Mouse (Mus musculus) limb, embryonic 11.5 days (tissue): ENCODE data around the gene Sar1b. TPM values are rescaled to one million over a fixed set of nuclear protein-coding genes. Genes with fewer than 3 reads are reported as not detected.
A peak's percentile ranks its signal among the peaks of the same experiment; 100 is the strongest.
"Not testable (repeated sequence)": the region's sequence is repeated elsewhere in the genome, so short reads cannot be mapped to it uniquely, and the experiment has no call there.

Experiments used
- ATAC-seq: fragments of 200-750 bp; cut with Nextera tagmentation; 2 replicates; pipeline ENCODE4 v1.8.0; 2017; ENCODE audit warnings: low read depth; ENCODE audit not compliant: insufficient number of reproducible peaks, low FRiP score, low TSS enrichment
- DNase-seq: peaks from one replicate; pipeline ENCODE4 v3.0.0-alpha.2; 2015; ENCODE audit warnings: low spot score
- H3K27ac ChIP-seq: fragments of 300-500 bp; sonication (generic); replicated peaks from 2 replicates; pipeline ENCODE4 v1.5.1; 2014; ENCODE audit warnings: low read depth, mild to moderate bottlenecking, low read length
- H3K27me3 ChIP-seq: fragments of 300-500 bp; sonication (generic); 2 replicates; pipeline ENCODE4 v1.6.1; 2014; ENCODE audit warnings: mild to moderate bottlenecking, low read length, mixed read lengths; ENCODE audit not compliant: control insufficient read depth, insufficient read depth
- H3K36me3 ChIP-seq: fragments of 300-500 bp; sonication (generic); 2 replicates; pipeline ENCODE4 v1.6.1; 2014; ENCODE audit warnings: mild to moderate bottlenecking, low read length, moderate library complexity, mixed read lengths; ENCODE audit not compliant: control insufficient read depth, insufficient read depth
- H3K4me1 ChIP-seq: fragments of 300-500 bp; sonication (generic); 2 replicates; pipeline ENCODE4 v1.6.1; 2014; ENCODE audit warnings: low read length, mixed read lengths; ENCODE audit not compliant: control insufficient read depth, insufficient read depth
- H3K4me2 ChIP-seq: fragments of 300-500 bp; sonication (generic); 2 replicates; pipeline ENCODE4 v1.6.1; 2014; ENCODE audit warnings: low read depth, mild to moderate bottlenecking, moderate library complexity; ENCODE audit not compliant: severe bottlenecking
- H3K4me3 ChIP-seq: fragments of 300-500 bp; sonication (generic); 2 replicates; pipeline ENCODE4 v1.5.1; 2014; ENCODE audit warnings: low read depth, low read length
- H3K9ac ChIP-seq: fragments of 300-500 bp; sonication (generic); 2 replicates; pipeline ENCODE4 v1.6.1; 2014; ENCODE audit warnings: mild to moderate bottlenecking, low read length
- H3K9me3 ChIP-seq: fragments of 300-500 bp; sonication (generic); 2 replicates; pipeline ENCODE4 v1.6.1; 2016; ENCODE audit warnings: low read length; ENCODE audit not compliant: control insufficient read depth
- WGBS: fragments of 180-500 bp; shearing (Covaris S2); extraction: QIAGEN DNeasy Blood & Tissue Kit; methylation state at CpG from one replicate; pipeline ENCODE4 v1.1.7; 2014; 5-methylcytosine and 5-hydroxymethylcytosine counted together
- polyA plus RNA-seq: library from polyadenylated mRNA; unstranded; fragments of >200 nt; fragmentation: Nextera tagmentation; extraction: Ambion mirVana; gene quantifications from 2 replicates; pipeline ENCODE4 v1.2.1, GENCODE M21; 2014

Sar1b gene
- polyA plus RNA-seq, 1 experiment from 2014 or later: 89.5 TPM

GRCm38 (mm10) chr11:51785926-51786325 is 22.4 kb downstream of the Sar1b start:
- peaks cover 11% of the 10 kb centered on the region; the same call in 1 of the 2 replicates for H3K36me3 ChIP-seq
- H3K9me3 ChIP-seq: no peaks in the 10 kb centered on the region
- H3K4me1 ChIP-seq: no peaks in the 10 kb centered on the region
- 91% methylated on average over 6 of the region's 6 CpGs for WGBS
- peak; percentile 67 for DNase-seq
- H3K27me3 ChIP-seq: no peaks in the 10 kb centered on the region
- H3K4me3 ChIP-seq: no peak overlapping the region
- no peak for ATAC-seq
- H3K9ac ChIP-seq: no peak overlapping the region
- H3K4me2 ChIP-seq: no peak overlapping the region
- H3K27ac ChIP-seq: no peak overlapping the region

GRCm38 (mm10) chr11:51789735-51790134 is 26.2 kb downstream of the Sar1b start:
- H3K36me3 ChIP-seq: peaks cover 11% of the 10 kb centered on the region; the same call in 1 of the 2 replicates
- H3K27ac ChIP-seq, H3K9ac ChIP-seq, H3K27me3 ChIP-seq, H3K4me2 ChIP-seq, H3K4me1 ChIP-seq, DNase-seq, ATAC-seq, H3K4me3 ChIP-seq, H3K9me3 ChIP-seq: not testable (repeated sequence)
- WGBS: 87% methylated on average over 4 of the region's 4 CpGs

- no peak overlapping the region for H3K4me3 ChIP-seq
- no peaks in the 10 kb centered on the region for H3K4me1 ChIP-seq
- H3K4me2 ChIP-seq: no peak overlapping the region
- DNase-seq: no peak
- 92% methylated on average over 7 of the region's 7 CpGs for WGBS
- H3K27ac ChIP-seq: no peak overlapping the region
- no peaks in the 10 kb centered on the region for H3K27me3 ChIP-seq
- H3K36me3 ChIP-seq: peaks cover 8% of the 10 kb centered on the region; the same call in 1 of the 2 replicates
- no peak for ATAC-seq
- H3K9ac ChIP-seq: no peak overlapping the region
- no peaks in the 10 kb centered on the region for H3K9me3 ChIP-seq
Observed at GRCm38 (mm10) chr11:51790662-51791061, 27.2 kb downstream of the Sar1b start.

- DNase-seq (no peak), ATAC-seq (no peak)
- 87% methylated on average over 4 of the region's 4 CpGs for WGBS
- Histone ChIP-seq H3K36me3 (peaks cover 2% of the 10 kb centered on the region; the same call in 1 of the 2 replicates), H3K9me3 (no peaks in the 10 kb centered on the region), H3K27ac (no peak overlapping the region), H3K4me2 (no peak overlapping the region), H3K9ac (no peak overlapping the region), H3K4me1 (no peaks in the 10 kb centered on the region), H3K27me3 (no peaks in the 10 kb centered on the region), H3K4me3 (no peak overlapping the region)
Observed at GRCm38 (mm10) chr11:51796272-51796671, 32.8 kb downstream of the Sar1b start.

- Histone ChIP-seq H3K9me3 (no peaks in the 10 kb centered on the region), H3K4me3 (no peak overlapping the region), H3K36me3 (peaks cover 2% of the 10 kb centered on the region; the same call in 1 of the 2 replicates), H3K9ac (no peak overlapping the region), H3K4me1 (peaks cover 3% of the 10 kb centered on the region; the same call in 1 of the 2 replicates), H3K27me3 (no peaks in the 10 kb centered on the region), H3K4me2 (no peak overlapping the region), H3K27ac (no peak overlapping the region)
- DNase-seq: no peak
- WGBS: 36% methylated on average over 7 of the region's 8 CpGs
- no peak for ATAC-seq
Observed at GRCm38 (mm10) chr11:51800634-51801325, 37.3 kb downstream of the Sar1b start.

GRCm38 (mm10) chr11:51805221-51805981 is 41.9 kb downstream of the Sar1b start:
- DNase-seq: peak; percentile 79
- peaks cover 7% of the 10 kb centered on the region for H3K4me1 ChIP-seq
- no peaks in the 10 kb centered on the region for H3K36me3 ChIP-seq
- H3K27ac ChIP-seq: 0 out of 2 replicates have a peak overlapping the region, but pooled peaks have one; percentile 21
- H3K4me2 ChIP-seq: peak overlapping the region; percentile 67
- peak; percentile 70 for ATAC-seq
- 20% methylated on average over 17 of the region's 17 CpGs for WGBS
- no peaks in the 10 kb centered on the region for H3K9me3 ChIP-seq
- no peaks in the 10 kb centered on the region for H3K27me3 ChIP-seq
- H3K9ac ChIP-seq: peak overlapping the region; percentile 34
- peak overlapping the region; percentile 41 for H3K4me3 ChIP-seq

GRCm38 (mm10) chr11:51807108-51807879 is 43.8 kb downstream of the Sar1b start:
- H3K36me3 ChIP-seq: no peaks in the 10 kb centered on the region
- ATAC-seq (no peak), DNase-seq (no peak)
- no peak overlapping the region for H3K4me3 ChIP-seq
- H3K4me1 ChIP-seq: peaks cover 7% of the 10 kb centered on the region
- H3K9ac ChIP-seq: no peak overlapping the region
- H3K27me3 ChIP-seq: no peaks in the 10 kb centered on the region
- H3K9me3 ChIP-seq: no peaks in the 10 kb centered on the region
- no peak overlapping the region for H3K4me2 ChIP-seq
- no peak overlapping the region for H3K27ac ChIP-seq
- WGBS: 41% methylated on average over 13 of the region's 13 CpGs

GRCm38 (mm10) chr11:51809632-51810224 is 46.2 kb downstream of the Sar1b start:
- Histone ChIP-seq H3K9ac (no peak overlapping the region), H3K4me1 (peaks cover 7% of the 10 kb centered on the region), H3K4me2 (no peak overlapping the region), H3K27me3 (no peaks in the 10 kb centered on the region), H3K27ac (no peak overlapping the region), H3K36me3 (no peaks in the 10 kb centered on the region; the same call in 1 of the 2 replicates), H3K4me3 (no peak overlapping the region), H3K9me3 (no peaks in the 10 kb centered on the region)
- ATAC-seq (no peak), DNase-seq (peak; percentile 52)
- 65% methylated on average over 6 of the region's 6 CpGs for WGBS
